Mouse (Mus musculus): Measurements from ENCODE around the gene Shank2. TPM values are rescaled to one million over a fixed set of nuclear protein-coding genes. Genes with fewer than 3 reads are reported as not detected.

Shank2 gene
- polyA plus RNA-seq, 1 experiment from 2014 or later = 2.7 TPM

- H3K27ac ChIP-seq (ENCODE audit: low read depth, low read length) = no peak overlapping the region
- no peaks in the 10 kb centered on the region for H3K9me3 ChIP-seq (ENCODE audit: control insufficient read depth, low read length)
- no peak overlapping the region for H3K4me3 ChIP-seq (ENCODE audit: low read depth, low read length)
- no peak overlapping the region for H3K9ac ChIP-seq (ENCODE audit: low read depth, low read length)
- DNase-seq (ENCODE audit: low spot score) (no peak), ATAC-seq (ENCODE audit: low FRiP score) (no peak)
- no peaks in the 10 kb centered on the region for H3K4me1 ChIP-seq (replicated peaks; ENCODE audit: control insufficient read depth, insufficient read depth, low read length)
- no peaks in the 10 kb centered on the region for H3K27me3 ChIP-seq (ENCODE audit: control insufficient read depth, insufficient read depth, low read length)
- H3K4me2 ChIP-seq (replicated peaks; ENCODE audit: low read depth, low read length) = no peak overlapping the region
- no peaks in the 10 kb centered on the region for H3K36me3 ChIP-seq (ENCODE audit: control insufficient read depth, insufficient read depth, low read length)
- WGBS = 73% methylated on average over 8 of the region's 8 CpGs
These were observed 37.0 kb downstream of the Shank2 start for GRCm38 (mm10) chr7:144038741-144039140.

GRCm38 (mm10) chr7:144040328-144040727, 38.6 kb downstream of the Shank2 start:
- Histone ChIP-seq H3K4me1 (replicated peaks; ENCODE audit: control insufficient read depth, insufficient read depth, low read length) (no peaks in the 10 kb centered on the region), H3K4me2 (replicated peaks; ENCODE audit: low read depth, low read length) (no peak overlapping the region), H3K36me3 (ENCODE audit: control insufficient read depth, insufficient read depth, low read length) (no peaks in the 10 kb centered on the region), H3K4me3 (ENCODE audit: low read depth, low read length) (no peak overlapping the region), H3K27ac (ENCODE audit: low read depth, low read length) (no peak overlapping the region), H3K9me3 (ENCODE audit: control insufficient read depth, low read length) (no peaks in the 10 kb centered on the region), H3K27me3 (ENCODE audit: control insufficient read depth, insufficient read depth, low read length) (no peaks in the 10 kb centered on the region), H3K9ac (ENCODE audit: low read depth, low read length) (no peak overlapping the region)
- ATAC-seq (ENCODE audit: low FRiP score) (no peak), DNase-seq (ENCODE audit: low spot score) (no peak)
- 61% methylated on average over 3 of the region's 3 CpGs for WGBS

GRCm38 (mm10) chr7:144052076-144052475, 50.3 kb downstream of the Shank2 start:
- Histone ChIP-seq H3K9me3 (ENCODE audit: control insufficient read depth, low read length) (no peaks in the 10 kb centered on the region), H3K27ac (ENCODE audit: low read depth, low read length) (no peak overlapping the region), H3K27me3 (ENCODE audit: control insufficient read depth, insufficient read depth, low read length) (no peaks in the 10 kb centered on the region), H3K4me3 (ENCODE audit: low read depth, low read length) (no peak overlapping the region), H3K36me3 (ENCODE audit: control insufficient read depth, insufficient read depth, low read length) (no peaks in the 10 kb centered on the region), H3K9ac (ENCODE audit: low read depth, low read length) (no peak overlapping the region), H3K4me1 (replicated peaks; ENCODE audit: control insufficient read depth, insufficient read depth, low read length) (no peaks in the 10 kb centered on the region), H3K4me2 (replicated peaks; ENCODE audit: low read depth, low read length) (no peak overlapping the region)
- ATAC-seq (ENCODE audit: low FRiP score) (0 out of 2 replicates have a peak, but pooled peaks have one; percentile 35), DNase-seq (ENCODE audit: low spot score) (peak; percentile 33)
- 7% methylated on average over 12 of the region's 12 CpGs for WGBS

GRCm38 (mm10) chr7:144055188-144055587, 53.5 kb downstream of the Shank2 start:
- ATAC-seq (ENCODE audit: low FRiP score) (no peak), DNase-seq (ENCODE audit: low spot score) (no peak)
- H3K4me2 ChIP-seq (replicated peaks; ENCODE audit: low read depth, low read length) = no peak overlapping the region
- no peak overlapping the region for H3K9ac ChIP-seq (ENCODE audit: low read depth, low read length)
- no peaks in the 10 kb centered on the region for H3K27me3 ChIP-seq (ENCODE audit: control insufficient read depth, insufficient read depth, low read length)
- 61% methylated on average over 6 of the region's 6 CpGs for WGBS
- H3K9me3 ChIP-seq (ENCODE audit: control insufficient read depth, low read length) = no peaks in the 10 kb centered on the region
- no peak overlapping the region for H3K4me3 ChIP-seq (ENCODE audit: low read depth, low read length)
- H3K36me3 ChIP-seq (ENCODE audit: control insufficient read depth, insufficient read depth, low read length) = no peaks in the 10 kb centered on the region
- no peaks in the 10 kb centered on the region for H3K4me1 ChIP-seq (replicated peaks; ENCODE audit: control insufficient read depth, insufficient read depth, low read length)
- H3K27ac ChIP-seq (ENCODE audit: low read depth, low read length) = no peak overlapping the region

- Histone ChIP-seq H3K9me3 (ENCODE audit: control insufficient read depth, low read length) (no peaks in the 10 kb centered on the region), H3K27ac (ENCODE audit: low read depth, low read length) (no peak overlapping the region), H3K9ac (ENCODE audit: low read depth, low read length) (no peak overlapping the region), H3K4me2 (replicated peaks; ENCODE audit: low read depth, low read length) (no peak overlapping the region), H3K27me3 (ENCODE audit: control insufficient read depth, insufficient read depth, low read length) (no peaks in the 10 kb centered on the region), H3K4me3 (ENCODE audit: low read depth, low read length) (no peak overlapping the region), H3K4me1 (replicated peaks; ENCODE audit: control insufficient read depth, insufficient read depth, low read length) (no peaks in the 10 kb centered on the region), H3K36me3 (ENCODE audit: control insufficient read depth, insufficient read depth, low read length) (no peaks in the 10 kb centered on the region)
- ATAC-seq (ENCODE audit: low FRiP score) = no peak
- WGBS = 73% methylated on average over 7 of the region's 7 CpGs
- peak; percentile 70 for DNase-seq (ENCODE audit: low spot score)
These were observed 54.2 kb downstream of the Shank2 start for GRCm38 (mm10) chr7:144055702-144056531.

GRCm38 (mm10) chr7:144070162-144070949, 68.6 kb downstream of the Shank2 start:
- 82% methylated on average over 7 of the region's 7 CpGs for WGBS
- no peak overlapping the region for H3K9ac ChIP-seq (ENCODE audit: low read depth, low read length)
- H3K36me3 ChIP-seq (ENCODE audit: control insufficient read depth, insufficient read depth, low read length) = no peaks in the 10 kb centered on the region
- DNase-seq (ENCODE audit: low spot score) = no peak
- H3K4me1 ChIP-seq (replicated peaks; ENCODE audit: control insufficient read depth, insufficient read depth, low read length) = no peaks in the 10 kb centered on the region
- no peaks in the 10 kb centered on the region for H3K9me3 ChIP-seq (ENCODE audit: control insufficient read depth, low read length)
- H3K4me3 ChIP-seq (ENCODE audit: low read depth, low read length) = no peak overlapping the region
- no peak for ATAC-seq (ENCODE audit: low FRiP score)
- no peak overlapping the region for H3K27ac ChIP-seq (ENCODE audit: low read depth, low read length)
- H3K4me2 ChIP-seq (replicated peaks; ENCODE audit: low read depth, low read length) = no peak overlapping the region
- H3K27me3 ChIP-seq (ENCODE audit: control insufficient read depth, insufficient read depth, low read length) = no peaks in the 10 kb centered on the region

GRCm38 (mm10) chr7:144072219-144072618, 70.5 kb downstream of the Shank2 start:
- no peak overlapping the region for H3K4me2 ChIP-seq (replicated peaks; ENCODE audit: low read depth, low read length)
- no peaks in the 10 kb centered on the region for H3K9me3 ChIP-seq (ENCODE audit: control insufficient read depth, low read length)
- no peak overlapping the region for H3K27ac ChIP-seq (ENCODE audit: low read depth, low read length)
- no peaks in the 10 kb centered on the region for H3K36me3 ChIP-seq (ENCODE audit: control insufficient read depth, insufficient read depth, low read length)
- no peak overlapping the region for H3K9ac ChIP-seq (ENCODE audit: low read depth, low read length)
- no peaks in the 10 kb centered on the region for H3K27me3 ChIP-seq (ENCODE audit: control insufficient read depth, insufficient read depth, low read length)
- no peak for ATAC-seq (ENCODE audit: low FRiP score)
- peak; percentile 54 for DNase-seq (ENCODE audit: low spot score)
- WGBS = 41% methylated on average over 1 of the region's 1 CpGs
- no peak overlapping the region for H3K4me3 ChIP-seq (ENCODE audit: low read depth, low read length)
- no peaks in the 10 kb centered on the region for H3K4me1 ChIP-seq (replicated peaks; ENCODE audit: control insufficient read depth, insufficient read depth, low read length)

GRCm38 (mm10) chr7:144072856-144073255, 71.1 kb downstream of the Shank2 start:
- Histone ChIP-seq H3K4me2 (replicated peaks; ENCODE audit: low read depth, low read length) (no peak overlapping the region), H3K27ac (ENCODE audit: low read depth, low read length) (no peak overlapping the region), H3K9ac (ENCODE audit: low read depth, low read length) (no peak overlapping the region), H3K9me3 (ENCODE audit: control insufficient read depth, low read length) (no peaks in the 10 kb centered on the region), H3K36me3 (ENCODE audit: control insufficient read depth, insufficient read depth, low read length) (no peaks in the 10 kb centered on the region), H3K4me3 (ENCODE audit: low read depth, low read length) (no peak overlapping the region), H3K4me1 (replicated peaks; ENCODE audit: control insufficient read depth, insufficient read depth, low read length) (no peaks in the 10 kb centered on the region), H3K27me3 (ENCODE audit: control insufficient read depth, insufficient read depth, low read length) (no peaks in the 10 kb centered on the region)
- WGBS = 93% methylated on average over 2 of the region's 2 CpGs
- DNase-seq (ENCODE audit: low spot score) (no peak), ATAC-seq (ENCODE audit: low FRiP score) (no peak)

Data from hindbrain, embryonic 11.5 days (tissue).